Mouse (Mus musculus) ovary, postnatal 36 days (tissue): Measurements from ENCODE around the gene Wipf3.
A peak's percentile ranks its signal among the peaks of the same experiment; 100 is the strongest.

Experiments used
- DNase-seq: peaks from one replicate; pipeline ENCODE4 v3.0.0; 2022; ENCODE audit warnings: low spot score, mixed read lengths

Wipf3 gene

GRCm38 (mm10) chr6:54432191-54432590 is 2.8 kb downstream of the Wipf3 start:
- no peak for DNase-seq

GRCm38 (mm10) chr6:54432806-54433545 is 3.6 kb downstream of the Wipf3 start:
- DNase-seq = no peak

GRCm38 (mm10) chr6:54434171-54434570 is 4.8 kb downstream of the Wipf3 start:
- no peak for DNase-seq

GRCm38 (mm10) chr6:54435663-54436062 is 6.3 kb downstream of the Wipf3 start:
- no peak for DNase-seq

GRCm38 (mm10) chr6:54436286-54436685 is 6.9 kb downstream of the Wipf3 start:
- DNase-seq = no peak

- DNase-seq = no peak
These were observed 9.1 kb downstream of the Wipf3 start for GRCm38 (mm10) chr6:54438510-54438909.

- DNase-seq = no peak
These were observed 11.3 kb downstream of the Wipf3 start for GRCm38 (mm10) chr6:54440658-54441057.

GRCm38 (mm10) chr6:54443657-54444056 is 14.3 kb downstream of the Wipf3 start:
- no peak for DNase-seq

GRCm38 (mm10) chr6:54444086-54444485 is 14.7 kb downstream of the Wipf3 start:
- no peak for DNase-seq

- no peak for DNase-seq
These were observed 15.9 kb downstream of the Wipf3 start for GRCm38 (mm10) chr6:54445249-54445818.

GRCm38 (mm10) chr6:54447353-54447752 is 17.9 kb downstream of the Wipf3 start:
- no peak for DNase-seq

GRCm38 (mm10) chr6:54459661-54460060 is 30.3 kb downstream of the Wipf3 start:
- DNase-seq = no peak

GRCm38 (mm10) chr6:54460172-54460914 is 30.9 kb downstream of the Wipf3 start:
- DNase-seq = no peak

- DNase-seq = peak; percentile 60
These were observed 31.7 kb downstream of the Wipf3 start for GRCm38 (mm10) chr6:54460915-54461671.

- DNase-seq = no peak
These were observed 33.4 kb downstream of the Wipf3 start for GRCm38 (mm10) chr6:54462766-54463165.

- no peak for DNase-seq
These were observed 34.5 kb downstream of the Wipf3 start for GRCm38 (mm10) chr6:54463701-54464458.

GRCm38 (mm10) chr6:54464926-54465325 is 35.5 kb downstream of the Wipf3 start:
- no peak for DNase-seq

GRCm38 (mm10) chr6:54467371-54467770 is 38.0 kb downstream of the Wipf3 start:
- no peak for DNase-seq

- DNase-seq = no peak
These were observed 42.5 kb downstream of the Wipf3 start for GRCm38 (mm10) chr6:54471866-54472265.

GRCm38 (mm10) chr6:54472846-54473715 is 43.7 kb downstream of the Wipf3 start:
- DNase-seq = no peak
